Mouse (Mus musculus) testis, adult 2 months (tissue): Measurements from ENCODE around the gene Mia.

Experiments used
- CTCF ChIP-seq: fragments of 200-500 bp; IDR thresholded peaks from 2 replicates; pipeline ENCODE4 v1.5.1; 2012; ENCODE audit warnings: low read depth, mild to moderate bottlenecking, inconsistent platforms, low read length, moderate library complexity; ENCODE audit not compliant: control insufficient read depth, insufficient read depth, insufficient replicate concordance
- POLR2A ChIP-seq: fragments of 200-500 bp; IDR thresholded peaks from 2 replicates; pipeline ENCODE4 v1.6.1; 2012; ENCODE audit warnings: low read depth, mild to moderate bottlenecking, inconsistent platforms, low read length, moderate library complexity; ENCODE audit not compliant: control insufficient read depth

- TF ChIP-seq CTCF (no peak), POLR2A (no peak)
Measured at GRCm38 (mm10) chr7:27159256-27159655, 21.7 kb downstream of the Mia start.
